9 mouse cellular contexts compared by ENCODE assay signal in the genomic region with DNA sequence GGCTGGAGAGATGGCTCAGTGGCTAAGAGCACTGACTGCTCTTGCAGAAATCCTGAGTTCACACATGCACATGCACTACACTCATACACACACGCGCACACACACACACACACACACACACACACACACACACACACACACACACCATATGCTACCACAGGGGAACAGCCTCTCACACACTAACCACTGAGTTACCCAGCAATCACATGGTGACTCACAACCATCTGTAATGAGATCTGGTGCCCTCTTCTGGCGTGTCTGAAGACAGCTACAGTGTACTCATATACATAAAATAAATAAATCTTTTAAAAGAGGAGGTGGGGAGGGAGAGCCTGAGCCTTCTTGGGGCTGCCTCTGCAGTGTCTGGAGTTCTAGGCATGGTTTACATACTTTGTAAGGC. TPM values are rescaled to one million over a fixed set of nuclear protein-coding genes. Genes with fewer than 3 reads are reported as not detected.
DNase-seq lines count a peak whose midpoint lies in the region; ATAC-seq and TF ChIP-seq lines count a peak whose summit lies in the region.
"Not testable (repeated sequence)": the region's sequence is repeated elsewhere in the genome, so short reads cannot be mapped to it uniquely, and the experiment has no call there.
"Had no signal": no experiment of that assay in that cellular context is flagged by ENCODE, and none has a peak within 500 bp of the region (broad histone marks: within the 10 kb centered on the region; RNA-seq: fewer than 3 reads in every experiment).

No protein-coding gene starts in this region.

- TF ChIP-seq POLR2A in brain, embryonic 14.5 days (IDR thresholded peaks at IDR 0.05; ENCODE audit: borderline replicate concordance, extremely low read depth, insufficient read depth, insufficient read length, poor library complexity, severe bottlenecking); heart, adult 2 months (IDR thresholded peaks at IDR 0.05; ENCODE audit: insufficient read depth, low read depth, low read length): not testable (repeated sequence)

- ATAC-seq in forebrain, embryonic 16.5 days: peak; percentile 57
- peak; percentile 17; the same call in 1 of the 2 replicates for ATAC-seq in kidney, embryonic 14.5 days (ENCODE audit: low FRiP score, low TSS enrichment)
- not testable (repeated sequence) for ATAC-seq in liver, postnatal 0 days
- ATAC-seq in midbrain, embryonic 15.5 days (replicated peaks): peak; percentile 28; the same call in 1 of the 2 replicates
- ATAC-seq in stomach, postnatal 0 days (ENCODE audit: low FRiP score, low TSS enrichment): peak; percentile 70

- H3K9ac ChIP-seq in forebrain, embryonic 16.5 days (replicated peaks; ENCODE audit: low read depth, low read length); heart, adult 2 months (ENCODE audit: low read depth, low read length); kidney, embryonic 14.5 days (ENCODE audit: low read depth, low read length); liver, postnatal 0 days (replicated peaks); midbrain, embryonic 15.5 days; stomach, postnatal 0 days (ENCODE audit: low read length): not testable (repeated sequence)

- WGBS in forebrain, embryonic 16.5 days: 54% methylated on average over 3 of the region's 3 CpGs
- 65% methylated on average over 3 of the region's 3 CpGs for WGBS in heart, adult 2 months
- WGBS in kidney, embryonic 14.5 days: 56% methylated on average over 3 of the region's 3 CpGs
- WGBS in liver, postnatal 0 days (ENCODE audit: insufficient replicate concordance): 53% methylated on average over 3 of the region's 3 CpGs
- WGBS in midbrain, embryonic 15.5 days: 66% methylated on average over 3 of the region's 3 CpGs
- WGBS in stomach, postnatal 0 days: 64% methylated on average over 3 of the region's 3 CpGs

- TF ChIP-seq CTCF in brain, embryonic 14.5 days (IDR thresholded peaks at IDR 0.05; ENCODE audit: borderline replicate concordance, extremely low read depth, insufficient read depth, insufficient read length): peak; percentile 1; the same call in 1 of the 2 replicates
- peak; percentile 52 for TF ChIP-seq CTCF in heart, adult 2 months (IDR thresholded peaks at IDR 0.05)
- TF ChIP-seq CTCF in liver, postnatal 0 days (IDR thresholded peaks at IDR 0.05; ENCODE audit: low read depth): peak; percentile 35
- TF ChIP-seq CTCF in stomach, postnatal 0 days (IDR thresholded peaks at IDR 0.05; ENCODE audit: low read depth): peak; percentile 67

- H3K27me3 ChIP-seq in forebrain, embryonic 16.5 days (replicated peaks; ENCODE audit: control insufficient read depth, insufficient read depth, low read length); heart, adult 2 months (ENCODE audit: control insufficient read depth, insufficient read depth, low read length); kidney, embryonic 14.5 days (ENCODE audit: control insufficient read depth, insufficient read depth, low read length); liver, postnatal 0 days (ENCODE audit: insufficient read depth, low read length); midbrain, embryonic 15.5 days (replicated peaks); stomach, postnatal 0 days (ENCODE audit: control insufficient read depth, insufficient read depth, low read length): not testable (repeated sequence)

- not testable (repeated sequence) for TF ChIP-seq EP300 in heart, adult 2 months (IDR thresholded peaks at IDR 0.05; ENCODE audit: insufficient read depth, low read depth, low read length); liver, postnatal 0 days (IDR thresholded peaks at IDR 0.05; ENCODE audit: low read depth); stomach, postnatal 0 days (optimal IDR thresholded peaks at IDR 0.05)

- H3K36me3 ChIP-seq in forebrain, embryonic 16.5 days (ENCODE audit: control insufficient read depth, insufficient read depth); heart, adult 2 months (ENCODE audit: control insufficient read depth, insufficient read depth, low read length); kidney, embryonic 14.5 days (ENCODE audit: control insufficient read depth, insufficient read depth, low read length); liver, postnatal 0 days (replicated peaks; ENCODE audit: insufficient read depth, low read length); midbrain, embryonic 15.5 days (replicated peaks); stomach, postnatal 0 days (ENCODE audit: control insufficient read depth, insufficient read depth, low read length): not testable (repeated sequence)

- not testable (repeated sequence) for H3K4me3 ChIP-seq in forebrain, embryonic 16.5 days (replicated peaks; ENCODE audit: low read length); heart, adult 2 months; kidney, embryonic 14.5 days (ENCODE audit: low read length); liver, postnatal 0 days (ENCODE audit: low read depth, low read length); midbrain, embryonic 15.5 days; stomach, postnatal 0 days (ENCODE audit: low read depth, low read length)

- H3K79me2 ChIP-seq in heart, adult 2 months (replicated peaks; ENCODE audit: control insufficient read depth, insufficient read depth, low read length): not testable (repeated sequence)

- H3K4me2 ChIP-seq in forebrain, embryonic 16.5 days (ENCODE audit: low read length); kidney, embryonic 14.5 days (replicated peaks; ENCODE audit: low read depth, low read length); liver, postnatal 0 days (ENCODE audit: low read depth, low read length); midbrain, embryonic 15.5 days; stomach, postnatal 0 days (replicated peaks; ENCODE audit: low read depth): not testable (repeated sequence)

- intact Hi-C loops in heart, adult 2 months (cut with DNase I): loop anchor here (10.0 kb wide), 1 partner anchor 180 kb away; no protein-coding TSS in a partner anchor

- not testable (repeated sequence) for H3K27ac ChIP-seq in forebrain, embryonic 16.5 days (ENCODE audit: low read length); heart, adult 2 months; kidney, embryonic 14.5 days (ENCODE audit: low read depth, low read length); liver, postnatal 0 days (ENCODE audit: low read depth); midbrain, embryonic 15.5 days; stomach, postnatal 0 days (replicated peaks)

- H3K9me3 ChIP-seq in forebrain, embryonic 16.5 days (ENCODE audit: control insufficient read depth, low read length); kidney, embryonic 14.5 days (ENCODE audit: control insufficient read depth, low read length); liver, postnatal 0 days (ENCODE audit: low read length); midbrain, embryonic 15.5 days; stomach, postnatal 0 days (ENCODE audit: control insufficient read depth, low read length): not testable (repeated sequence)

- H3K4me1 ChIP-seq in forebrain, embryonic 16.5 days (replicated peaks; ENCODE audit: control insufficient read depth, insufficient read depth, low read length); heart, adult 2 months (ENCODE audit: control insufficient read depth, insufficient read depth, low read length); kidney, embryonic 14.5 days (ENCODE audit: control insufficient read depth, insufficient read depth, low read length); liver, postnatal 0 days (ENCODE audit: insufficient read depth); midbrain, embryonic 15.5 days; stomach, postnatal 0 days (replicated peaks; ENCODE audit: control insufficient read depth, insufficient read depth): not testable (repeated sequence)

- DNase-seq in 416B (ENCODE audit: low read depth): peak; percentile 51
- DNase-seq in brain, embryonic 14.5 days (ENCODE audit: low read depth): peak; percentile 40
- DNase-seq in heart, adult 2 months; liver, postnatal 0 days; stomach, postnatal 0 days (ENCODE audit: low spot score): not testable (repeated sequence)

RNA-seq across cellular contexts. Expression of a gene that starts 6.9 kb away (rescaled TPM):
- 56.3 and 70.2 TPM in 2 replicates for polyA plus RNA-seq in brain, embryonic 14.5 days (2012; rRNA removed)
- 45.2 and 48.0 TPM in 2 replicates for polyA plus RNA-seq in forebrain, embryonic 16.5 days (2015; fragmentation: Nextera tagmentation; extraction: Ambion mirVana)
- total RNA-seq in heart, adult 2 months (2021): 10 to 100 TPM; 21.5 to 26.3 TPM
- polyA plus RNA-seq in heart, adult 2 months (2012; rRNA removed): 30.7 and 32.2 TPM in 2 replicates
- polyA plus RNA-seq in kidney, embryonic 14.5 days (2014; fragmentation: Nextera tagmentation; extraction: Ambion mirVana): 12.1 and 15.4 TPM in 2 replicates
- 1.7 TPM in 2 replicates for polyA plus RNA-seq in liver, postnatal 0 days (2015; fragmentation: Nextera tagmentation; extraction: Ambion mirVana)
- 51.8 and 53.3 TPM in 2 replicates for polyA plus RNA-seq in midbrain, embryonic 15.5 days (2015; fragmentation: Nextera tagmentation; extraction: Ambion mirVana)
- polyA plus RNA-seq in stomach, postnatal 0 days (2015; fragmentation: Nextera tagmentation; extraction: Ambion mirVana): 8.1 and 9.1 TPM in 2 replicates

RNA-seq across cellular contexts. Expression of a gene that starts 21.3 kb away (rescaled TPM):
- polyA plus RNA-seq in brain, embryonic 14.5 days (2012; rRNA removed): 187 and 283 TPM in 2 replicates
- 201 and 257 TPM in 2 replicates for polyA plus RNA-seq in forebrain, embryonic 16.5 days (2015; fragmentation: Nextera tagmentation; extraction: Ambion mirVana)
- total RNA-seq in heart, adult 2 months (2021): 100 to 1,000 TPM; 214 to 275 TPM
- polyA plus RNA-seq in heart, adult 2 months (2012; rRNA removed): 193 and 266 TPM in 2 replicates
- 459 and 599 TPM in 2 replicates for polyA plus RNA-seq in kidney, embryonic 14.5 days (2014; fragmentation: Nextera tagmentation; extraction: Ambion mirVana)
- polyA plus RNA-seq in liver, postnatal 0 days (2015; fragmentation: Nextera tagmentation; extraction: Ambion mirVana): 24.0 and 29.6 TPM in 2 replicates
- 235 and 259 TPM in 2 replicates for polyA plus RNA-seq in midbrain, embryonic 15.5 days (2015; fragmentation: Nextera tagmentation; extraction: Ambion mirVana)
- 331 and 433 TPM in 2 replicates for polyA plus RNA-seq in stomach, postnatal 0 days (2015; fragmentation: Nextera tagmentation; extraction: Ambion mirVana)
- polyA plus RNA-seq: G1E had no signal

Comparison
In these comparisons a context has a peak if more than half of its experiments do, and no peak if none do; other contexts are left out.
1. CTCF ChIP-seq: peak in every context shown above with its lines; median percentile 67 in stomach, postnatal 0 days; 52 in heart, adult 2 months; 35 in liver, postnatal 0 days; 1 in brain, embryonic 14.5 days.